Mouse (Mus musculus) MN1 (cell line): ENCODE results near the gene Mtm1.
"Not testable (repeated sequence)": the region's sequence is repeated elsewhere in the genome, so short reads cannot be mapped to it uniquely, and the experiment has no call there.

Experiments
- DNase-seq: peaks from one replicate; pipeline ENCODE4 v3.0.0-alpha.2; 2016; ENCODE audit warnings: low spot score

The Mtm1 gene

DNA sequence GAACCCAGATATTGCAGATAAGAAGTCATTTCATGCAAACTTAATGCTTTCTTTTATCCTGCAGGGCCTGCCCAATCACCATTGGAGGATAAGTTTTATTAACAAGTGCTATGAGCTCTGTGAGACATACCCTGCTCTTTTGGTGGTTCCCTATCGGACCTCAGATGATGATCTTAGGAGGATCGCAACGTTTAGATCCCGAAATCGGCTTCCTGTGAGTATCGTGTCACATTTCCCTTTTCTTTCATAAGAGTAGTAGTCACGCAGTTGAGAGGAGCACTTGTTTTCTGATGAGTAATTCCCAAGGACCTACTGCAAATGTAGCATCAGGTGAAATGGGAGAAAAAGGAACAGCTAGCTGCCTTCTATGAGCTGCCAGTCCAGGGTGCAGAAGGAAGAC lies 76.5 kb downstream of the Mtm1 start:
- no peak for DNase-seq

DNA sequence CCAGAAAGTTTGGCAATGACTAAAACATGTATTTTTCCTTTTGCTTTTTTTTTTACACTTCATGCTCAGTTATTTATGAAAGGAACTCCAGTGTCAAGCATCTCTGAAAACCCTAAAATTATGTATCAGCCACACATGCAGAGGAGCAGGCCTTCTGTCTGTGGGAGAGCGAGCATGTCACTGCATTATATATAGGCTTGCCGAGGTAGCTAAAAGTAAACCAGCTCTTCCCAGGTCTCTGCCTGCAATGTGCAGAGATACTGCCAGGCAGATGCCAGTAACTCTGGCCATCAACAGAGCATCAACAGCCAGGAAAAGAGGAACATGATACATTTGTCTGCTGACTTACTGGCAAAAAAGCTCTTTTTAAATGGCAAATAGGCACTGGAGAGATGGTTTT lies 83.6 kb downstream of the Mtm1 start:
- DNase-seq = no peak

DNA sequence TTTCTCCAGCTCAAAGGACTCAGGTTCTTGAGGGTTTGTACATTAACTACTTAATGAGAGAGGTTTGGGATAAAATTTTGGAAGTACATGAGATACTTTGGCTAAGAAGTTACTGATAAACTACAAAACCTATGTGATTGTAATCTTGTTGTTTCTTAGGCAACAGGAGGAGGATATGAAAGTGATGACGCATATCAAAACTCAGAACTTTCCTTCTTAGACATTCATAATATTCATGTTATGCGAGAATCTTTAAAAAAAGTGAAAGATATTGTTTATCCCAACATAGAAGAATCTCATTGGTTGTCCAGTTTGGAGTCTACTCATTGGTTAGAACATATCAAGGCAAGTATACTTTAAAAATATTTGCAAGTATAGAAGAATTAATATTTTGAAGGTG lies 85.4 kb downstream of the Mtm1 start:
- no peak for DNase-seq

DNA sequence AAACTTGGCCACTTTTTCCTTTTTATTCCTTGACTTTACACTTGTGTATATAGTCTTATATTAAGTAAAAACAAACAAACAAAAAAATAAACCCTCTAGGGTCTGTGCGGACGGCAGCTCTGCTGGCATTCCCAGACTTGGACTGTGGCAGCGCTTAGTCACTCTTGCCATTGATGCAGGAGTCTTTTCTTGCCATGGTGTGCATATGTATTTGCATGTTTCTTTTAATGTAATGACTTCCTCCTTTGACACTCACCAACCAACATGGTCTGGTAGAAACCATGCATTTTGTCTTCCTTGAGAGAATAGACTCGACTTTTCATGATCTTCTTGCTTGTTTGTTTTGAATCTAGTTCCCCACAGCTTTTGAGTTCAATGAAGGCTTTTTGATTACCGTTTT lies 91.6 kb downstream of the Mtm1 start:
- no peak for DNase-seq

DNA sequence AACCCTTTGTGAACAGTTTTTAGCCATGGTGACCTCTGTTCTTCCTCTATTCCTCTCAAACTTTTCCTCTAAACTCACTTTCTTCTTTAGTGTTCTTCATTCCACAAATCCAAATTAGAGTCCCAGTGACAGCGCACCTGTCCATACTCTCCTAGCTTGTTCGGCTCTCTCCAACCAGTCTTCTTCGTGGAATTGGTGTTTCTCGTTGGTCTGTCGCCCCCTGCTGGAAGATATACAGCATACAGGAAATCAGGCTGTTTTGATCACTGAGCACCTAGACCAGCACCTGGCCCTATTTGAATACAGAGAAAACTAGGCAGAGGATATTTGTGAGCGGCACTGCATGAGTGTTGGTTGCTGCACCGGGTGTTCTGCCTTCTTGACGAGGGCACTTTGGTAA lies 100.7 kb downstream of the Mtm1 start:
- peak; percentile 6 for DNase-seq

DNA sequence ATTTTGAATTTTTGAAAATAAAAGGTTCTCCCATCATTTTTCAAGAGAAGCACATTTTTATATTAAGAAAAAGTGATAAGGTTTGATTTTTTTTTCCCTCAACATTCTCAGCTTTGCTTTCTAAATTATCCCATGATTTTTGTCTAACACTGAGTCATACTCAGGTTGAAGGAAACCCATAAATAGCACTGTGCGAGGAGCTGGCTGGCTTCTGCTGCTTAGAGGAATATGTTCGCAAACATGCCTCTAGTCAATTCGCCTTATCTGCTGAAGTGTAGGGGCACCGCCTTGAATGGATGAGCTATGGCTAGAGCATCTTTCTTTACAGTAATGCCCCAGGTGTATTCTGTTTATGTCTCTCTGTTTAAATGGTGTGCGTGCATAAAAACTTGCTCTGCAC lies 103.8 kb downstream of the Mtm1 start:
- DNase-seq = no peak

DNA sequence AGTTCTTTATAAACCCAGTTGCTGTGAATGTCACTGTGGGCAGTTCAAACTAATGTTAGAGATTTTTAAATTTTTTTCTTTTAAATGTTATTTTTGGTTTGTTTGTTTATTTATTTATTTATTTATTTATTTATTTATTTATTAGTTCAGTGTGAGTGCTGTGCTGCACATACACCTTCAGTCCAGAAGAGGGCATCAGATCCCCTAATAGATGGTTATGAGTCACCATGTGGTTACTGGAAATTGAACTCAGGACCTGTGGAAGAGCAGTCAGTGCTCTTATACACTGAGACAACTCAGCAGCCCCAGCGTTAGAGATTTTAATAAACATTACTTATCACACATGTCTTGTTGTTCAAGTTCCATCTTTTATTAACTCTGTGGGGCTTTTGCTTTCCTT lies 141.5 kb downstream of the Mtm1 start:
- DNase-seq = no peak

DNA sequence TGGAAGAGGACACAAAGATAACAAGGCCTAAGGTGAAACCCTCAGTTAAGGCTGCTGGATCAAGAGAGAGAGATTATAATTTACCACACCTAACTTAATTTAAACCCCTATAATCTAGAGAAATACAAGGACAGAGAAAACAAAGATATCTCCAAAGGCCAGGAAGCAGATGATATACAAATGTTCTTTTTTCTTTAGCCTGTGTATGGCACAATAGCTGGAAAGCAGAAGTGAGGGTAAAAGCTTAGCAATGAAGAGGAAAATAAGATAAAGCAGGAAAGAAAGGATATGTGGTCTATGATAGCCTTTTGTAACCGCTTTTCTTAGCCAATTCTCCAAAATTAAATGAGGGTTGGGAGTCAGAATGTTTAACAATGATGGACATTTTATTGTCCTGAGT lies 144.8 kb downstream of the Mtm1 start:
- no peak for DNase-seq

DNA sequence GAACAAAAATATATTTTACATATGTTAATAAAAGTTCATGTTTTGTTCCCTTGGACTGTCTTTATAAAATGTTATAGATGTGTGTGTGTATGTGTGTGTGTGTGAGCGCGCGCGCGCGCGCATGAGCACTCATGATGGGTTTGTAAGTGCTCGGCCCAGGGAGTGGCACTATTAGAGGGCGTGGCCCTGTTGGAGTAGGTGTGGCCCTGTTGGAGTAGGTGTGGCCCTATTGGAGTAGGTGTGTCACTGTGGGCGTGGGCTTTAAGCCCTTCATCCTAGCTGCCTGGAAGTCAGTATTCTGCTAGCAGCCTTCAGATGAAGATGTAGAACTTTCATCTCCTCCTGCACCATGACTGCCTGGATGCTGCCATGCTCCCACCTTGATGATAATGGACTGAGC lies 151.2 kb downstream of the Mtm1 start:
- not testable (repeated sequence) for DNase-seq

DNA sequence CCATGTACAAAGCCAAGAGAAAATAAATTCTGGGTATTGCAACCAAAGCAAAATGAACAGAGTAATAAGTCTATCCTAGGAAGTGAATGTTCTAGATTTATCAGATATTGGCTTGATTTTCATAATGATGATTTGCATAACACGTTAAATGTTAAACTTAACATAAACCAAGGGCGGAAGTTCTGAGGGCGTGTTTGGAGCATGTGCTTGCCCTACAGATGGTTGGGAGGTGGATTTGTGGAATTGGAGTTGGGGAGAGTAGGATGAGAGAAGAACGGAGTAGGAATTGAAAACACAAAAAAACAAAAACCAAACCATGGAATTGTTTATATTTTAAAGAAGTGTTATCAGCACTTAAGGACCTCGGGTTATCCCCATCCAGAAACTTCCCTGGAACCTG lies 153.5 kb downstream of the Mtm1 start:
- no peak for DNase-seq

DNA sequence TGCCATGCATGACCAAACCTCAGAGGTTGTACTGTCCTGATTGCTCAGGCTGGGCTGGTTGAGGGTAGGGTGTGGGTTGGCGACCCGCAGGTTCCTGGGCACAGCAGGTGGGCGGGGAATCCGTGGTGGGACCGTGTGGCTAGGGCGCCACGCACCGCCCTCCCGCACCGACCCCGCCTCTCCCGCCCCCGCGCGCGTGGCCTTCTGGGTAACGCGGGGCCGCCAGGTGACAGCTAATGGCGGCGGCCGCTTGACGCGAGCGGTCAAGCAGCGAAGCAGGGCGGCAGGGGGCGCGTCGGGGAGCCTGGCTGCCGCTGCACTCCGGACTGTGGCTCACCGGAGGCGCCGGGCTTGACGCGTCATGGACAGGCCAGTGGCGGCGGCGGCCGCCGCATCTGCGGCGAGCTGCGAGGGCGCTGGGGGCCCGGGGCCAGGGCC lies 154.0 kb downstream of the Mtm1 start, which contains the start of gene Mtmr1:
Mtmr1 (plus strand) TSS at position 207 of the 438 bp plus-strand sequence.
- peak; percentile 78 for DNase-seq

DNA sequence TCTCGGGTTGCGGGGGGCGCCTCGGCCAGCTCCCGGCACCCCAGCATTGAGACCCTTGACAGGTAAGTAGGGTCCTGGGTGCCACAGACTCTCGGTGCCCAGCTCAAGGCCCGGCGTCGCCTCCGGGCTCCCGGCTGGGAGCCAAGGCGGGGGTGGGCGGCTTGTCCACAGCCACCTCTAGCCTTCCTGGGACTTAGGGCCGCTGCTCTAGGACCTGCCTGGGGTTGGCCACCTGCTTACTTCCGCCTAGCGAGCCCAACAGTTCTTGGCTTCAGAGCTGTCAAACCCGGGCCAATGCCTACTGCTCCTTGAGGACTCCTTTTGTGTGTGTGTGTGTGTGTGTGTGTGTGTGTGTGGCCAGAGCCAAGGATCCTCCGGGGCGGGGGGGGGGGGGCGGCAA lies 154.4 kb downstream of the Mtm1 start:
- peak; percentile 16 for DNase-seq
